Mouse (Mus musculus) skeletal muscle tissue, adult 2 months (tissue): ENCODE measurements at regions not wholly inside any gene's neighbourhood (a gene's known extent, or its start where the extent isn't known, plus 50 kb on each side); places are given as distances from the start of the nearest gene placed in this dataset.

ENCODE experiments used
- DNase-seq: peaks from one replicate; pipeline ENCODE4 v3.0.0-alpha.2; 2012; ENCODE audit warnings: low read depth, low spot score

- no peak for DNase-seq
These were observed 75.2 kb downstream of the Asb13 start for GRCm38 (mm10) chr13:3708896-3709631.
